Mouse (Mus musculus): ENCODE measurements around the gene As3mt.

As3mt gene

GRCm38 (mm10) chr19:46744681-46745080, 37.4 kb downstream of the As3mt start:
- in situ Hi-C loops (cut with MboI, MseI) = no loop called here

- in situ Hi-C loops (cut with MboI, MseI) = no loop called here
Measured at GRCm38 (mm10) chr19:46747799-46748198, 40.5 kb downstream of the As3mt start.

GRCm38 (mm10) chr19:46752235-46752634, 45.0 kb downstream of the As3mt start:
- in situ Hi-C loops (cut with MboI, MseI) = no loop called here

GRCm38 (mm10) chr19:46755066-46755465, 47.8 kb downstream of the As3mt start:
- in situ Hi-C loops (cut with MboI, MseI) = no loop called here

- in situ Hi-C loops (cut with MboI, MseI) = no loop called here
Measured at GRCm38 (mm10) chr19:46756221-46756620, 49.0 kb downstream of the As3mt start.

GRCm38 (mm10) chr19:46759096-46759495, 51.8 kb downstream of the As3mt start:
- in situ Hi-C loops (cut with MboI, MseI) = no loop called here

- in situ Hi-C loops (cut with MboI, MseI) = loop anchor here (5.0 kb wide), 2 partner anchors 107 to 227 kb away; no protein-coding TSS in a partner anchor
Measured at GRCm38 (mm10) chr19:46759909-46760308, 52.7 kb downstream of the As3mt start.

- in situ Hi-C loops (cut with MboI, MseI) = loop anchor here (5.0 kb wide), 2 partner anchors 107 to 227 kb away; no protein-coding TSS in a partner anchor
Measured at GRCm38 (mm10) chr19:46760375-46761160, 53.3 kb downstream of the As3mt start.

GRCm38 (mm10) chr19:46761247-46761946, 54.1 kb downstream of the As3mt start, which contains the start of gene Cnnm2:
Gene Cnnm2 (plus strand): TSS chr19:46761596.
- in situ Hi-C loops (cut with MboI, MseI) = loop anchor here (5.0 kb wide), 2 partner anchors 106 to 226 kb away; no protein-coding TSS in a partner anchor

- in situ Hi-C loops (cut with MboI, MseI) = loop anchor here (5.0 kb wide), 2 partner anchors 105 to 225 kb away; no protein-coding TSS in a partner anchor
Measured at GRCm38 (mm10) chr19:46761971-46762290, 54.7 kb downstream of the As3mt start.

- in situ Hi-C loops (cut with MboI, MseI) = loop anchor here (5.0 kb wide), 2 partner anchors 105 to 225 kb away; no protein-coding TSS in a partner anchor
Measured at GRCm38 (mm10) chr19:46762291-46762991, 55.2 kb downstream of the As3mt start.

GRCm38 (mm10) chr19:46762992-46763342, 55.7 kb downstream of the As3mt start:
- in situ Hi-C loops (cut with MboI, MseI) = loop anchor here (5.0 kb wide), 2 partner anchors 104 to 224 kb away; no protein-coding TSS in a partner anchor

GRCm38 (mm10) chr19:46763356-46763755, 56.1 kb downstream of the As3mt start:
- in situ Hi-C loops (cut with MboI, MseI) = loop anchor here (5.0 kb wide), 2 partner anchors 104 to 224 kb away; no protein-coding TSS in a partner anchor

- in situ Hi-C loops (cut with MboI, MseI) = loop anchor here (5.0 kb wide), 2 partner anchors 103 to 223 kb away; no protein-coding TSS in a partner anchor
Measured at GRCm38 (mm10) chr19:46763932-46764762, 56.9 kb downstream of the As3mt start.

GRCm38 (mm10) chr19:46764763-46765117, 57.5 kb downstream of the As3mt start:
- in situ Hi-C loops (cut with MboI, MseI) = loop anchor here (5.0 kb wide), 2 partner anchors 103 to 223 kb away; no protein-coding TSS in a partner anchor

- in situ Hi-C loops (cut with MboI, MseI) = no loop called here
Measured at GRCm38 (mm10) chr19:46766125-46766524, 58.9 kb downstream of the As3mt start.

GRCm38 (mm10) chr19:46769759-46770158, 62.5 kb downstream of the As3mt start:
- in situ Hi-C loops (cut with MboI, MseI) = no loop called here

GRCm38 (mm10) chr19:46771801-46772200, 64.5 kb downstream of the As3mt start:
- in situ Hi-C loops (cut with MboI, MseI) = no loop called here

- in situ Hi-C loops (cut with MboI, MseI) = no loop called here
Measured at GRCm38 (mm10) chr19:46776391-46776790, 69.1 kb downstream of the As3mt start.

GRCm38 (mm10) chr19:46776850-46777249, 69.6 kb downstream of the As3mt start:
- in situ Hi-C loops (cut with MboI, MseI) = no loop called here

Measured in T-helper 1 cell (primary cell).